Mouse (Mus musculus): Measurements from ENCODE around the gene Gm17324. TPM values are rescaled to one million over a fixed set of nuclear protein-coding genes. Genes with fewer than 3 reads are reported as not detected.

The Gm17324 gene
- polyA plus RNA-seq, 1 experiment from 2014 or later = 2.0 TPM

DNA sequence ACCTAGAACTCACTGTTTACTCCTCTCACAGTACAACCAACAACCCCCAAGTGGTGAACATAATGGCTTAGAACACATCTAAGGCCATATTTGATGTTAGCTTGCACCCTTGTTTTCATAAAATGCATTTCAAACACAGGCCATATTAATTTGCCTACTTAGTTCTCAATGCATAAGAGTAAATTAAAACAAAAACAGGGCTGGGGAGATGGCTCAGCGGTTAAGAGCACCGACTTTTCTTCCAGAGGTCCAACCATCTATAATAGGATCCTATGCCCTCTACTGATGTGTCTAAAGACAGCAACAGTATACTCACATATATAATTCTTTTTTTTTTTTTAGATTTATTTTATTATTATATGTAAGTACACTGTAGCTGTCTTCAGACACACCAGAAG, 26.8 kb upstream of the Gm17324 start:
- 90% methylated on average over 2 of the region's 2 CpGs for WGBS
- Histone ChIP-seq H3K9me3 (ENCODE audit: control insufficient read depth, low read length) (no peaks in the 10 kb centered on the region), H3K4me1 (replicated peaks; ENCODE audit: control insufficient read depth, insufficient read depth, low read length) (peaks cover 9% of the 10 kb centered on the region; the same call in 1 of the 2 replicates), H3K27me3 (ENCODE audit: control insufficient read depth, insufficient read depth, low read length) (no peaks in the 10 kb centered on the region), H3K4me3 (replicated peaks; ENCODE audit: low read length) (no peak overlapping the region), H3K36me3 (replicated peaks; ENCODE audit: control insufficient read depth, insufficient read depth) (peaks cover 94% of the 10 kb centered on the region), H3K9ac (no peak overlapping the region), H3K27ac (no peak overlapping the region), H3K4me2 (replicated peaks) (no peak overlapping the region)
- DNase-seq (ENCODE audit: low spot score) (no peak), ATAC-seq (ENCODE audit: low FRiP score) (no peak)

GRCm38 (mm10) chr9:78474771-78475382, 26.3 kb upstream of the Gm17324 start:
- no peak overlapping the region for H3K9ac ChIP-seq
- DNase-seq (ENCODE audit: low spot score) (no peak), ATAC-seq (ENCODE audit: low FRiP score) (no peak)
- peaks cover 94% of the 10 kb centered on the region for H3K36me3 ChIP-seq (replicated peaks; ENCODE audit: control insufficient read depth, insufficient read depth)
- peaks cover 9% of the 10 kb centered on the region; the same call in 1 of the 2 replicates for H3K4me1 ChIP-seq (replicated peaks; ENCODE audit: control insufficient read depth, insufficient read depth, low read length)
- no peaks in the 10 kb centered on the region for H3K27me3 ChIP-seq (ENCODE audit: control insufficient read depth, insufficient read depth, low read length)
- no peaks in the 10 kb centered on the region for H3K9me3 ChIP-seq (ENCODE audit: control insufficient read depth, low read length)
- no peak overlapping the region for H3K4me2 ChIP-seq (replicated peaks)
- no peak overlapping the region for H3K27ac ChIP-seq
- no peak overlapping the region for H3K4me3 ChIP-seq (replicated peaks; ENCODE audit: low read length)
- 89% methylated on average over 5 of the region's 5 CpGs for WGBS

DNA sequence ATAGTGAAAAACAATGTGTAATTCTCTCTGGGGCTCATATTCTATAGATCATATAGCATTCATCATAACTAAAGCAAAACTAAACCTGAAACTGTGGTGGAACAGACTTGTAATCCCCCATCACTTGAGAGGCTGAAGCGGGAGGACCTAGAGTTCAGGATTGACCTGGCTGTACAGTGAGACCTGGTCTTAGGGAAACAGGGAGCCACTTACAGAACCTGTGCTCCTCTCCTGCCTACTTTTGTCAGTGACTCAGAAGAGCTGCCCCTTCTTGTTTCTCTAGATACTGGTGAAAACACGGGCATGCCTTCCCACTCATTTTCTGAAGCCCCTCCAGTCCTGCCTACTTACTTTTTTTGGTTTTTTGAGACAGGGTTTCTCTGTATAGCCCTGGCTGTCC, 25.7 kb upstream of the Gm17324 start:
- Histone ChIP-seq H3K36me3 (replicated peaks; ENCODE audit: control insufficient read depth, insufficient read depth) (peaks cover 94% of the 10 kb centered on the region), H3K9ac (no peak overlapping the region), H3K4me3 (replicated peaks; ENCODE audit: low read length) (no peak overlapping the region), H3K27me3 (ENCODE audit: control insufficient read depth, insufficient read depth, low read length) (no peaks in the 10 kb centered on the region), H3K4me1 (replicated peaks; ENCODE audit: control insufficient read depth, insufficient read depth, low read length) (peaks cover 5% of the 10 kb centered on the region; the same call in 1 of the 2 replicates), H3K27ac (no peak overlapping the region), H3K9me3 (ENCODE audit: control insufficient read depth, low read length) (no peaks in the 10 kb centered on the region), H3K4me2 (replicated peaks) (no peak overlapping the region)
- no peak for DNase-seq (ENCODE audit: low spot score)
- ATAC-seq (ENCODE audit: low FRiP score) = no peak
- 92% methylated on average over 2 of the region's 2 CpGs for WGBS

GRCm38 (mm10) chr9:78473588-78473987, 25.0 kb upstream of the Gm17324 start:
- Histone ChIP-seq H3K9me3 (ENCODE audit: control insufficient read depth, low read length) (no peaks in the 10 kb centered on the region), H3K4me2 (replicated peaks) (no peak overlapping the region), H3K9ac (no peak overlapping the region), H3K4me1 (replicated peaks; ENCODE audit: control insufficient read depth, insufficient read depth, low read length) (peaks cover 4% of the 10 kb centered on the region; the same call in 1 of the 2 replicates), H3K4me3 (replicated peaks; ENCODE audit: low read length) (no peak overlapping the region), H3K27me3 (ENCODE audit: control insufficient read depth, insufficient read depth, low read length) (no peaks in the 10 kb centered on the region), H3K36me3 (replicated peaks; ENCODE audit: control insufficient read depth, insufficient read depth) (peaks cover 94% of the 10 kb centered on the region), H3K27ac (no peak overlapping the region)
- no peak for DNase-seq (ENCODE audit: low spot score)
- WGBS = 79% methylated on average over 8 of the region's 8 CpGs
- no peak for ATAC-seq (ENCODE audit: low FRiP score)

DNA sequence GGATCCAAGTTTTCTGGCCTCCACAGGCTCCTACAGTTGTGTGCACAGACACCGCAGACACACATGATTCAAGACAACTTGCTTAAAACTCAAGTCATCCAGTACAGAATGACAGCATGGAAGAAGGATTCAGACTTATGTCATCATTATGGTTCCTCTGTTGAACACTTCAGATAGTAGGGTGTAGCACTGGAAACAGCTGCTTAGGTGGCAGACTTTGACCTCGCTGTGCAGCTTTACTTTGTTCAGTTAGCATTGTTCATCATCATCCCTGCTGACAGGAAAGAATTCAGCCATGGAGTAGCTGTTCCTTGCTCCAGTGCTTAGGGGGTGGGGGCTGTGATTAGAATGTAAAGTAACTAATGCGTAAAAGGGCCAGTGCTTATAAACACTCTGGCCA, 17.1 kb upstream of the Gm17324 start:
- ATAC-seq (ENCODE audit: low FRiP score) = no peak
- Histone ChIP-seq H3K9ac (no peak overlapping the region), H3K4me2 (replicated peaks) (no peak overlapping the region), H3K36me3 (replicated peaks; ENCODE audit: control insufficient read depth, insufficient read depth) (peaks cover 88% of the 10 kb centered on the region), H3K27ac (no peak overlapping the region), H3K4me3 (replicated peaks; ENCODE audit: low read length) (no peak overlapping the region), H3K27me3 (ENCODE audit: control insufficient read depth, insufficient read depth, low read length) (no peaks in the 10 kb centered on the region), H3K9me3 (ENCODE audit: control insufficient read depth, low read length) (no peaks in the 10 kb centered on the region), H3K4me1 (replicated peaks; ENCODE audit: control insufficient read depth, insufficient read depth, low read length) (no peaks in the 10 kb centered on the region)
- WGBS = 93% methylated on average over 3 of the region's 3 CpGs
- DNase-seq (ENCODE audit: low spot score) = no peak

- peaks cover 81% of the 10 kb centered on the region for H3K36me3 ChIP-seq (replicated peaks; ENCODE audit: control insufficient read depth, insufficient read depth)
These were observed 14.8 kb upstream of the Gm17324 start for GRCm38 (mm10) chr9:78463337-78463736.

GRCm38 (mm10) chr9:78457026-78457425, 8.4 kb upstream of the Gm17324 start:
- Histone ChIP-seq H3K4me3 (replicated peaks; ENCODE audit: low read length) (no peak overlapping the region), H3K4me2 (replicated peaks) (no peak overlapping the region), H3K9ac (no peak overlapping the region), H3K36me3 (replicated peaks; ENCODE audit: control insufficient read depth, insufficient read depth) (peaks cover 62% of the 10 kb centered on the region), H3K4me1 (replicated peaks; ENCODE audit: control insufficient read depth, insufficient read depth, low read length) (no peaks in the 10 kb centered on the region), H3K9me3 (ENCODE audit: control insufficient read depth, low read length) (no peaks in the 10 kb centered on the region), H3K27me3 (ENCODE audit: control insufficient read depth, insufficient read depth, low read length) (no peaks in the 10 kb centered on the region), H3K27ac (no peak overlapping the region)
- whole genome bisulfite sequencing = 92% methylated on average over 8 of the region's 8 CpGs
- no peak for DNase-seq (ENCODE audit: low spot score)
- ATAC-seq (ENCODE audit: low FRiP score) = no peak

More at GRCm38 (mm10) chr9:78463337-78463736, 14.8 kb upstream of the Gm17324 start:
- no peak overlapping the region for H3K4me3 ChIP-seq (replicated peaks; ENCODE audit: low read length)
- no peaks in the 10 kb centered on the region for H3K4me1 ChIP-seq (replicated peaks; ENCODE audit: control insufficient read depth, insufficient read depth, low read length)
- WGBS = 93% methylated on average over 4 of the region's 4 CpGs
- H3K9me3 ChIP-seq (ENCODE audit: control insufficient read depth, low read length) = no peaks in the 10 kb centered on the region
- H3K4me2 ChIP-seq (replicated peaks) = no peak overlapping the region
- ATAC-seq (ENCODE audit: low FRiP score) = no peak
- no peaks in the 10 kb centered on the region for H3K27me3 ChIP-seq (ENCODE audit: control insufficient read depth, insufficient read depth, low read length)
- H3K9ac ChIP-seq = no peak overlapping the region
- no peak overlapping the region for H3K27ac ChIP-seq
- DNase-seq (ENCODE audit: low spot score) = no peak

DNA sequence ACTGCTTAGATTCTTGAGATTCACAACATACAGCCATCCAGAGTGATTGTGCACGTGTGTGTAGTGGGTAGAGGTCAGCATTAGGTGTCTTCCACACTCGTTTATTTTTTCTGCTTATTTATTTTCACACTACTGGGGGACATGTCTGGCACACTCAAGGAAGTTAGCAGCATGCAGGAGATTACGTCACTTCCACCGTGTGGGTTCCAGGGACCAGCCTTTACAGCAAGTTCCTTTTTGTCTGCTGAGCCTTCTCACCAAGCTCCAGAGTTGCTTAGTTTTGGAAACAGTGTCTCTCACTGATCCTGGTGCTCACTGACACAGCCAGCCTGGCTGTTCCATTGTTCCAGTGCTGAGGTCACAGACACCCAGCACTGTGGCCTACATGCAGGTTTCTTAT, 2.8 kb upstream of the Gm17324 start:
- Histone ChIP-seq H3K9me3 (ENCODE audit: control insufficient read depth, low read length) (no peaks in the 10 kb centered on the region), H3K9ac (no peak overlapping the region), H3K4me3 (replicated peaks; ENCODE audit: low read length) (no peak overlapping the region), H3K4me2 (replicated peaks) (no peak overlapping the region), H3K27me3 (ENCODE audit: control insufficient read depth, insufficient read depth, low read length) (peaks cover 8% of the 10 kb centered on the region), H3K27ac (no peak overlapping the region), H3K4me1 (replicated peaks; ENCODE audit: control insufficient read depth, insufficient read depth, low read length) (peaks cover 12% of the 10 kb centered on the region), H3K36me3 (replicated peaks; ENCODE audit: control insufficient read depth, insufficient read depth) (peaks cover 42% of the 10 kb centered on the region)
- 85% methylated on average over 4 of the region's 4 CpGs for WGBS
- ATAC-seq (ENCODE audit: low FRiP score) = no peak
- no peak for DNase-seq (ENCODE audit: low spot score)

DNA sequence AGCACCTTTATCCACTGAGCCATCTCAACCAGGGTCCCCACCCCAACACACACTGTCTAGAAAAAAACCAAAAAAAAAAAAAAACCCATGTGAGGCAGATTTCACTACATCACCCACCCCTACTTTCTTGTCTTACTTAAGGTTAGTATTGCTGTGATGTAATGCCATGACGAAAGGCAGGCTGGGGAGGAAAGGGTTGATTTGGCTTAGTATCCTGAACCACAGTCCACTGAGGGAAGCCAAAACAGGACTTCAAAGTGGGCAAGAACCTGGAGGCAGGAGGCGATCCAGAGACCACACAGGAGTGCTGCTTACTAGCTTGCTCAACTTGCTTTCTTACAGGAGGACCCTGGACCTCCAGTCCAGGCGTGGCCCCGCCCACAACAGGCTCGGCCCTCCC, 1.8 kb upstream of the Gm17324 start:
- 79% methylated on average over 5 of the region's 5 CpGs for WGBS
- no peak for ATAC-seq (ENCODE audit: low FRiP score)

DNA sequence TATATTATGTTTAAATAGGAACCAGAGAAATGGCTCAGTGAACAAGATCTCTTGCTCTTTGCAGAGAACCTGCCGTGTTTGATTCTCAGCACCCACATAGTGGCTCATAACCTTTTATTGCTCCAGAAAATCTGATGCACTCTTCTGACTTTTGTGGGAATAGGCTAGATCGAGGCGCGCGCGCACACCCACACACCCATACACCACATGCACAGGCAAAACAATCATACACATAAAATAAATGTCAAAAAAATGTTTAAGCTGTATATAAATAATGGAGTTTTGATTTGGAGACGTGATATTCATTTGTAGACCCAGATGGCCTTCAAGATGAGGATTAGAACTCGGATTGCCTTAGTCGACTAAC, 997 bp downstream of the Gm17324 start:
- H3K27ac ChIP-seq = no peak overlapping the region
- 26% methylated on average over 9 of the region's 9 CpGs for WGBS
- DNase-seq (ENCODE audit: low spot score) = no peak

More for the DNA sequence above, 1.8 kb upstream of the Gm17324 start:
- H3K27ac ChIP-seq = no peak overlapping the region
- H3K9me3 ChIP-seq (ENCODE audit: control insufficient read depth, low read length) = no peaks in the 10 kb centered on the region
- H3K36me3 ChIP-seq (replicated peaks; ENCODE audit: control insufficient read depth, insufficient read depth) = peaks cover 42% of the 10 kb centered on the region
- no peak overlapping the region for H3K4me3 ChIP-seq (replicated peaks; ENCODE audit: low read length)
- peaks cover 12% of the 10 kb centered on the region for H3K4me1 ChIP-seq (replicated peaks; ENCODE audit: control insufficient read depth, insufficient read depth, low read length)
- DNase-seq (ENCODE audit: low spot score) = no peak
- H3K27me3 ChIP-seq (ENCODE audit: control insufficient read depth, insufficient read depth, low read length) = peaks cover 16% of the 10 kb centered on the region
- H3K4me2 ChIP-seq (replicated peaks) = no peak overlapping the region
- no peak overlapping the region for H3K9ac ChIP-seq

More for the DNA sequence above, 997 bp downstream of the Gm17324 start:
- H3K36me3 ChIP-seq (replicated peaks; ENCODE audit: control insufficient read depth, insufficient read depth) = peaks cover 22% of the 10 kb centered on the region
- peaks cover 43% of the 10 kb centered on the region for H3K27me3 ChIP-seq (ENCODE audit: control insufficient read depth, insufficient read depth, low read length)
- H3K4me2 ChIP-seq (replicated peaks) = peak overlapping the region; percentile 70
- peak overlapping the region; percentile 87 for H3K9ac ChIP-seq
- peaks cover 18% of the 10 kb centered on the region for H3K4me1 ChIP-seq (replicated peaks; ENCODE audit: control insufficient read depth, insufficient read depth, low read length)
- no peaks in the 10 kb centered on the region for H3K9me3 ChIP-seq (ENCODE audit: control insufficient read depth, low read length)
- H3K4me3 ChIP-seq (replicated peaks; ENCODE audit: low read length) = peak overlapping the region; percentile 97
- no peak; the same call in 1 of the 2 replicates for ATAC-seq (ENCODE audit: low FRiP score)
